Mouse (Mus musculus): Measurements from ENCODE around the gene Lrrc26. TPM values are rescaled to one million over a fixed set of nuclear protein-coding genes. Genes with fewer than 3 reads are reported as not detected.
A peak's percentile ranks its signal among the peaks of the same experiment; 100 is the strongest.

Gene Lrrc26
- polyA plus RNA-seq, 1 experiment from 2014 or later: not detected

GRCm38 (mm10) chr2:25278928-25279882 is 10.5 kb upstream of the Lrrc26 start:
- Histone ChIP-seq H3K4me2 (replicated peaks) (no peak overlapping the region), H3K4me3 (replicated peaks; ENCODE audit: low read length) (no peak overlapping the region), H3K4me1 (replicated peaks; ENCODE audit: control insufficient read depth, insufficient read depth, low read length) (no peaks in the 10 kb centered on the region), H3K27me3 (ENCODE audit: control insufficient read depth, insufficient read depth, low read length) (no peaks in the 10 kb centered on the region), H3K9me3 (ENCODE audit: control insufficient read depth, low read length) (no peaks in the 10 kb centered on the region), H3K9ac (no peak overlapping the region), H3K27ac (no peak overlapping the region), H3K36me3 (replicated peaks; ENCODE audit: control insufficient read depth, insufficient read depth) (peaks cover 99% of the 10 kb centered on the region)
- ATAC-seq (ENCODE audit: low FRiP score): 0 out of 2 replicates have a peak, but pooled peaks have one; percentile 36
- peak; percentile 77 for DNase-seq (ENCODE audit: low spot score)
- WGBS: 61% methylated on average over 13 of the region's 13 CpGs

- no peaks in the 10 kb centered on the region for H3K9me3 ChIP-seq (ENCODE audit: control insufficient read depth, low read length)
- H3K27ac ChIP-seq: no peak overlapping the region
- H3K9ac ChIP-seq: no peak overlapping the region
- peaks cover 14% of the 10 kb centered on the region for H3K4me1 ChIP-seq (replicated peaks; ENCODE audit: control insufficient read depth, insufficient read depth, low read length)
- no peak overlapping the region for H3K4me3 ChIP-seq (replicated peaks; ENCODE audit: low read length)
- H3K27me3 ChIP-seq (ENCODE audit: control insufficient read depth, insufficient read depth, low read length): peaks cover 28% of the 10 kb centered on the region
- H3K4me2 ChIP-seq (replicated peaks): no peak overlapping the region
- peaks cover 60% of the 10 kb centered on the region for H3K36me3 ChIP-seq (replicated peaks; ENCODE audit: control insufficient read depth, insufficient read depth)
- ATAC-seq (ENCODE audit: low FRiP score) (no peak), DNase-seq (ENCODE audit: low spot score) (no peak)
- 92% methylated on average over 2 of the region's 2 CpGs for WGBS
Measured at GRCm38 (mm10) chr2:25285551-25285950, 4.2 kb upstream of the Lrrc26 start.

GRCm38 (mm10) chr2:25286314-25286713 is 3.4 kb upstream of the Lrrc26 start:
- Histone ChIP-seq H3K9ac (no peak overlapping the region), H3K27me3 (ENCODE audit: control insufficient read depth, insufficient read depth, low read length) (peaks cover 35% of the 10 kb centered on the region), H3K4me1 (replicated peaks; ENCODE audit: control insufficient read depth, insufficient read depth, low read length) (peaks cover 21% of the 10 kb centered on the region), H3K27ac (no peak overlapping the region), H3K4me2 (replicated peaks) (no peak overlapping the region), H3K9me3 (ENCODE audit: control insufficient read depth, low read length) (no peaks in the 10 kb centered on the region), H3K36me3 (replicated peaks; ENCODE audit: control insufficient read depth, insufficient read depth) (peaks cover 53% of the 10 kb centered on the region), H3K4me3 (replicated peaks; ENCODE audit: low read length) (no peak overlapping the region)
- DNase-seq (ENCODE audit: low spot score): no peak
- 83% methylated on average over 1 of the region's 1 CpGs for WGBS
- ATAC-seq (ENCODE audit: low FRiP score): no peak

GRCm38 (mm10) chr2:25286837-25287636 is 2.7 kb upstream of the Lrrc26 start:
- H3K9ac ChIP-seq: no peak overlapping the region
- no peak overlapping the region for H3K27ac ChIP-seq
- no peak for ATAC-seq (ENCODE audit: low FRiP score)
- H3K9me3 ChIP-seq (ENCODE audit: control insufficient read depth, low read length): no peaks in the 10 kb centered on the region
- H3K27me3 ChIP-seq (ENCODE audit: control insufficient read depth, insufficient read depth, low read length): peaks cover 42% of the 10 kb centered on the region
- no peak overlapping the region for H3K4me3 ChIP-seq (replicated peaks; ENCODE audit: low read length)
- H3K36me3 ChIP-seq (replicated peaks; ENCODE audit: control insufficient read depth, insufficient read depth): peaks cover 47% of the 10 kb centered on the region
- no peak for DNase-seq (ENCODE audit: low spot score)
- no peak overlapping the region for H3K4me2 ChIP-seq (replicated peaks)
- 65% methylated on average over 7 of the region's 7 CpGs for WGBS
- H3K4me1 ChIP-seq (replicated peaks; ENCODE audit: control insufficient read depth, insufficient read depth, low read length): peaks cover 21% of the 10 kb centered on the region

- Histone ChIP-seq H3K4me3 (replicated peaks; ENCODE audit: low read length) (no peak within 1 kb of the TSS), H3K36me3 (replicated peaks; ENCODE audit: control insufficient read depth, insufficient read depth) (peaks cover 36% of the 10 kb centered on the region), H3K27me3 (ENCODE audit: control insufficient read depth, insufficient read depth, low read length) (peaks cover 53% of the 10 kb centered on the region), H3K4me2 (replicated peaks) (no peak within 1 kb of the TSS), H3K27ac (no peak within 1 kb of the TSS), H3K4me1 (replicated peaks; ENCODE audit: control insufficient read depth, insufficient read depth, low read length) (peaks cover 21% of the 10 kb centered on the region), H3K9ac (no peak within 1 kb of the TSS), H3K9me3 (ENCODE audit: control insufficient read depth, low read length) (no peaks in the 10 kb centered on the region)
- ATAC-seq (ENCODE audit: low FRiP score): no peak
- 80% methylated on average over 6 of the region's 6 CpGs for WGBS
- no peak for DNase-seq (ENCODE audit: low spot score)
Measured at GRCm38 (mm10) chr2:25287927-25288649, 1.6 kb upstream of the Lrrc26 start, which contains the start of gene Tmem210. TSS of gene Tmem210 (plus strand) at chr2:25288145.

GRCm38 (mm10) chr2:25288734-25289345 is 875 bp upstream of the Lrrc26 start:
- DNase-seq (ENCODE audit: low spot score) (no peak), ATAC-seq (ENCODE audit: low FRiP score) (no peak)
- Histone ChIP-seq H3K4me1 (replicated peaks; ENCODE audit: control insufficient read depth, insufficient read depth, low read length) (peaks cover 21% of the 10 kb centered on the region), H3K9ac (no peak overlapping the region), H3K4me2 (replicated peaks) (no peak overlapping the region), H3K36me3 (replicated peaks; ENCODE audit: control insufficient read depth, insufficient read depth) (peaks cover 32% of the 10 kb centered on the region), H3K4me3 (replicated peaks; ENCODE audit: low read length) (no peak overlapping the region), H3K27ac (no peak overlapping the region), H3K9me3 (ENCODE audit: control insufficient read depth, low read length) (no peaks in the 10 kb centered on the region), H3K27me3 (ENCODE audit: control insufficient read depth, insufficient read depth, low read length) (peaks cover 61% of the 10 kb centered on the region)
- 78% methylated on average over 7 of the region's 7 CpGs for WGBS

- H3K4me2 ChIP-seq (replicated peaks): peak overlapping the region; percentile 56
- DNase-seq (ENCODE audit: low spot score): peak; percentile 63
- H3K27ac ChIP-seq: no peak overlapping the region
- H3K4me3 ChIP-seq (replicated peaks; ENCODE audit: low read length): peak overlapping the region; percentile 26
- H3K27me3 ChIP-seq (ENCODE audit: control insufficient read depth, insufficient read depth, low read length): peaks cover 66% of the 10 kb centered on the region
- H3K4me1 ChIP-seq (replicated peaks; ENCODE audit: control insufficient read depth, insufficient read depth, low read length): peaks cover 21% of the 10 kb centered on the region
- peak overlapping the region; percentile 44; the same call in 1 of the 2 replicates for H3K9ac ChIP-seq
- ATAC-seq (ENCODE audit: low FRiP score): peak; percentile 35; the same call in 1 of the 2 replicates
- no peaks in the 10 kb centered on the region for H3K9me3 ChIP-seq (ENCODE audit: control insufficient read depth, low read length)
- H3K36me3 ChIP-seq (replicated peaks; ENCODE audit: control insufficient read depth, insufficient read depth): peaks cover 24% of the 10 kb centered on the region
- WGBS: 2% methylated on average over 54 of the region's 54 CpGs
Measured at GRCm38 (mm10) chr2:25290101-25290815, 543 bp downstream of the Lrrc26 start.

GRCm38 (mm10) chr2:25290816-25291130 is 1.1 kb downstream of the Lrrc26 start:
- H3K36me3 ChIP-seq (replicated peaks; ENCODE audit: control insufficient read depth, insufficient read depth): peaks cover 24% of the 10 kb centered on the region
- H3K9ac ChIP-seq: peak overlapping the region; percentile 44; the same call in 1 of the 2 replicates
- DNase-seq (ENCODE audit: low spot score) (no peak), ATAC-seq (ENCODE audit: low FRiP score) (no peak)
- peaks cover 21% of the 10 kb centered on the region for H3K4me1 ChIP-seq (replicated peaks; ENCODE audit: control insufficient read depth, insufficient read depth, low read length)
- H3K4me3 ChIP-seq (replicated peaks; ENCODE audit: low read length): peak overlapping the region; percentile 26
- WGBS: 2% methylated on average over 18 of the region's 18 CpGs
- peak overlapping the region; percentile 56 for H3K4me2 ChIP-seq (replicated peaks)
- no peak overlapping the region for H3K27ac ChIP-seq
- no peaks in the 10 kb centered on the region for H3K9me3 ChIP-seq (ENCODE audit: control insufficient read depth, low read length)
- peaks cover 66% of the 10 kb centered on the region for H3K27me3 ChIP-seq (ENCODE audit: control insufficient read depth, insufficient read depth, low read length)
